Mouse (Mus musculus) embryonic facial prominence, embryonic 12.5 days (tissue): ENCODE measurements around the gene Rnf220. TPM values are rescaled to one million over a fixed set of nuclear protein-coding genes. Genes with fewer than 3 reads are reported as not detected.
A peak's percentile ranks its signal among the peaks of the same experiment; 100 is the strongest.

Experiments used
- ATAC-seq: fragments of 200-750 bp; cut with Nextera tagmentation; 2 replicates; pipeline ENCODE4 v1.8.0; 2017; ENCODE audit not compliant: insufficient number of reproducible peaks, insufficient read depth, low FRiP score, low TSS enrichment
- H3K27ac ChIP-seq: fragments of 300-500 bp; sonication (generic); 2 replicates; pipeline ENCODE4 v1.5.1; 2016; ENCODE audit warnings: mild to moderate bottlenecking
- H3K27me3 ChIP-seq: fragments of 300-500 bp; sonication (generic); 2 replicates; pipeline ENCODE4 v1.6.1; 2016; ENCODE audit warnings: mild to moderate bottlenecking, moderate library complexity
- H3K36me3 ChIP-seq: fragments of 300-500 bp; sonication (generic); 2 replicates; pipeline ENCODE4 v1.6.1; 2016; ENCODE audit warnings: mild to moderate bottlenecking
- H3K4me1 ChIP-seq: fragments of 300-500 bp; sonication (generic); 2 replicates; pipeline ENCODE4 v1.6.1; 2016
- H3K4me2 ChIP-seq: fragments of 300-500 bp; sonication (generic); replicated peaks from 2 replicates; pipeline ENCODE4 v1.6.1; 2016; ENCODE audit warnings: mild to moderate bottlenecking, moderate library complexity
- H3K4me3 ChIP-seq: fragments of 300-500 bp; sonication (generic); 2 replicates; pipeline ENCODE4 v1.5.1; 2016; ENCODE audit warnings: mild to moderate bottlenecking
- H3K9ac ChIP-seq: fragments of 300-500 bp; sonication (generic); 2 replicates; pipeline ENCODE4 v1.6.1; 2016; ENCODE audit warnings: mild to moderate bottlenecking, moderate library complexity
- H3K9me3 ChIP-seq: fragments of 300-500 bp; sonication (generic); 2 replicates; pipeline ENCODE4 v1.6.1; 2016; ENCODE audit warnings: mild to moderate bottlenecking, moderate library complexity
- WGBS: fragments of 180-500 bp; shearing (Covaris S2); methylation state at CpG from one replicate; pipeline ENCODE4 v1.1.7; 2016; 5-methylcytosine and 5-hydroxymethylcytosine counted together
- polyA plus RNA-seq: library from polyadenylated mRNA; unstranded; fragments of >200 nt; fragmentation: Nextera tagmentation; extraction: Ambion mirVana; gene quantifications from 2 replicates; pipeline ENCODE4 v1.2.1, GENCODE M21; 2016

Rnf220 gene
- polyA plus RNA-seq, 1 experiment from 2014 or later, result 107 TPM

DNA sequence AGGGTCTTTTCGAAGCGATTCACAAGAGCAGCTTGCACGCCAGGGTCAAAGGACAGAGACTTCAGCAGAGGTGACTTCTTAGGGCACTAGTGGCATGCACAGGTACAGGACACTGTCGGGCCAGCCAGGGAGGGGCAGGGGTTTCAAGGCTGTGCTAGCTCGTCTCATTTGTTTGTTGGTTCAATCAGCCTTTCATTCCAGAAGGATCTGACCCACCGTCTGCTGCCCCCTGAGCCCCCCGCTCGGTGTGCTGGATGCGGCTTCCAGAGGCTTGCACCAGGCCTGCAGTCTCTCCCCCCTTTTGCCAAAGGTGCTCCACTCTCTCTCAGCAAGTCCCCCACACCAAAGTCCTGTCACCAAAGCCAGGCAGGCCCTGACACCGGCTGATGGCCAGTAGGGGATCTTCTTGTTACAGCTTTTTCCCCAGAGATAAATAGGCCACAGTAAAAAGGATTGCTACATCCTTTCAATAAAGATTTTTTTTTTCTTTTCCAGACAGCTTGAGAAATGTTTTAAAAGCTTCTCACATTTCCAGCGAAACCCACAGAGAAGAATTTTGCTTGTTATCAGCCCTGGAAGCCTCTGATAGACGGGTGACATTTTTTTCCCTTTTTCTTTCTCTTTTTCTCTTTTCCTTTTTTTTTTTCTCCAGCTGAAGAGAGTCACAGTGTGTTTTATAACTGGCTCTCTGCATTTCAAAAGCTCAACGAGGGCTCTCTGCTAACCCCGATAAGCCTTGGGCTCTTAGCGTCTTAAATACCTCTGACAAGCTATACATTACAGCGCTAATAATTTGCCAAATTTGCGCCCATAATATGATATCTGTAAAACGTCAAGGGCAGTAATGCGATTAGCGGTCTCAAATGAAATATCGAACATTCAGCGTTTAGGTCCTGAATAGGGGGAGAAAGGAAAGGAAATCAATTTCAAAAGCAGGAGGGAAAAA is 105.7 kb downstream of the Rnf220 start:
- H3K9ac ChIP-seq, result peak overlapping the region; percentile 7; the same call in 1 of the 2 replicates
- peaks cover 24% of the 10 kb centered on the region for H3K4me1 ChIP-seq
- no peaks in the 10 kb centered on the region for H3K36me3 ChIP-seq
- H3K27ac ChIP-seq, result 0 out of 2 replicates have a peak overlapping the region, but pooled peaks have one; percentile 17
- peaks cover 8% of the 10 kb centered on the region; the same call in 1 of the 2 replicates for H3K27me3 ChIP-seq
- ATAC-seq, result no peak
- H3K4me2 ChIP-seq, result peak overlapping the region; percentile 36
- H3K4me3 ChIP-seq, result no peak overlapping the region
- H3K9me3 ChIP-seq, result no peaks in the 10 kb centered on the region
- 26% methylated on average over 22 of the region's 22 CpGs for WGBS

DNA sequence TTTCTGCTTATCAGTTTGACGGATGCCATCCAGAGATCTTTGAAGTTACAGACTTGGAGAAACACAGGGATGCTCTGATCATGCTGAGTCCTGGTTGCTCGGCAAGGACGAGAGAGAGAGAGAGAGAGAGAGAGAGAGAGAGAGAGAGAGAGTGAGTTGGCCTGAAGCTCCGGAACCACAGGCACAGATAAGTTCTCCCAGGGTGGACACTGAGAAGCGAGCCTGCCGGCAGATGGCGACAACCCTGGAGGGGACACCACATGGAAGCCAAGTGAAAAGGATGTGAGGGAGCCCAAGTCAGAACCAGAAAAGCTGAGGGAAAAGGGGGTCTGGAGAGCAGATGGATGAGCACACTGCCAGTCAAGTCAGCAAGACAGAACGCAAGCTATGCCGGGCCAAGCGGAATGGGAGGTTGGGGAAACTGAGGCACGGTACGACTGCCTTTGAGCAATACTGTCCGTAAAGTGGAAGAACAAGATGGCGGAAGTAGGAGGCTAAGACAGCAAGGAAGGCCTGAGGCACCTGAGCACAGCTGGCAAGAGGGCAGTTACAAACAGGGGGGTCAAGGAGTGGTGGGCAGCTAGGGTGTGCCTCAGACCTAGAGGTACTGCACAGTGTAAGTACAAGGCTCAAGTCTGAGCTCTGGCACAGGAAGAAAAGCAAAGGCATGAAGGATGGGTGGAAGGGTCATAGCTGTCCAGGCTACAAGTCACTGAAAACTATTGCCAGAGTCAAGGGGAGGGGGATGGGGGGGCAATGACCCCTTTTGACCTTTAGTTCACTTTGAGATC is 107.4 kb downstream of the Rnf220 start:
- 79% methylated on average over 14 of the region's 14 CpGs for WGBS
- Histone ChIP-seq H3K4me2 (no peak overlapping the region), H3K4me1 (peaks cover 24% of the 10 kb centered on the region), H3K9ac (no peak overlapping the region), H3K27ac (no peak overlapping the region), H3K4me3 (no peak overlapping the region), H3K9me3 (no peaks in the 10 kb centered on the region), H3K27me3 (peaks cover 8% of the 10 kb centered on the region; the same call in 1 of the 2 replicates), H3K36me3 (no peaks in the 10 kb centered on the region)
- no peak for ATAC-seq

DNA sequence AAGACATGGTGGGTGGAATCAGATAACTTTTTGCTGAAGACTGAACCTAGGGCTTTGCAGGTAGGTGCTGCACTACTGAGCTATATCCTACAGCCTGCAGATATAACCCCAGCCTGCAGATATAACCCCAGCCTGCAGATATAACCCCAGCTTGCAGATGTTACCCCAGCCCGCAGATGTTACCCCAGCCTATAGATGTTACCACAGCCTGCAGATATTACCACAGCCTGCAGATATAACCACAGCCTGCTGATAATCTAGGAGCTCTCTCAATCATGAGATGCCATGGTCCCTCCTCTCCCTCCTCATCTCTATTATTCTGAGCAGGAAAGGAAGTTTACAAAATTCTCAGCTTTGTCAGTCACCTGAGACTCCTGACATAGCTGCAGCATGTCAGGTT is 111.6 kb downstream of the Rnf220 start:
- H3K9me3 ChIP-seq, result no peaks in the 10 kb centered on the region
- ATAC-seq, result no peak
- peaks cover 4% of the 10 kb centered on the region; the same call in 1 of the 2 replicates for H3K27me3 ChIP-seq
- H3K4me1 ChIP-seq, result no peaks in the 10 kb centered on the region
- no peak overlapping the region for H3K9ac ChIP-seq
- H3K4me2 ChIP-seq, result no peak overlapping the region
- WGBS, result 84% methylated on average over 1 of the region's 1 CpGs
- H3K27ac ChIP-seq, result no peak overlapping the region
- no peaks in the 10 kb centered on the region for H3K36me3 ChIP-seq
- no peak overlapping the region for H3K4me3 ChIP-seq

DNA sequence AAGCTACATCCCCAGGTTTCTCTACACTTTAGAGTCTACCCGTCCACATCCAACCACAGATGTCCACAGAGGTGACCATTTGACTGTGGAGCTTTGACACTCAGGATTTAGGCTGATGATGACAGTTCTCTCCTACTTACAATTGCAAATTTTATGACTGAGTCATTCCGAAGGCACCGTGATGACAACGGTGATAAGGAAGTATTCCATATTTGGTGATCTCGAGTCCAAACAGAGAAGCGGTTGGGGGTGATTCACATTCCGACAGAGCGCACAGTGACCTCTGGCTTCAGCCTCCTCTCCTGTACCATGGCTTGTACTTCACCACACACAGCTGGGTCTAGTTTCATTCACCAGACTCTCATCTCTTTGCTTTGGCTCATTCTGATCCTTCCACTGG is 115.0 kb downstream of the Rnf220 start:
- H3K4me3 ChIP-seq, result no peak overlapping the region
- WGBS, result 73% methylated on average over 8 of the region's 8 CpGs
- H3K9ac ChIP-seq, result no peak overlapping the region
- H3K27ac ChIP-seq, result no peak overlapping the region
- ATAC-seq, result no peak
- H3K4me1 ChIP-seq, result no peaks in the 10 kb centered on the region
- H3K36me3 ChIP-seq, result no peaks in the 10 kb centered on the region
- H3K4me2 ChIP-seq, result no peak overlapping the region
- no peaks in the 10 kb centered on the region for H3K27me3 ChIP-seq
- no peaks in the 10 kb centered on the region for H3K9me3 ChIP-seq

DNA sequence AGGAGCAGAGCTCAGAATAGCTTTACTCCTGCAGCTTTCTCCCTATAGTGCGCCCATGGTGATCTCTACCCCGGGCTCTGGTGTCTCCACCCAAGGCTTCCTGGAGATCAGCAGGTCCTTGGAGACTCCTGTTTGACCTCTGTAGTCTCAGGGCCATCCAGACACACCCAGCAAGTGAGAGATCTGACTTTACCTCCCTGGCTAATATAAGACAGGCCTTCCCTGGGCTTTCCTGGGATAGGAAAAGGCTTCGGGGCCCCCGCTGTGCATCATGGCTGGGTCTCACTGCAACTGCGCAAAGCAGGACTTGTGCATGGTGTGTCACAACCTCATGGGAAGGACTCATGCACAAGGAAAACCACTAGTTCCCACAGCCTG is 116.3 kb downstream of the Rnf220 start:
- no peaks in the 10 kb centered on the region for H3K9me3 ChIP-seq
- no peaks in the 10 kb centered on the region for H3K27me3 ChIP-seq
- H3K27ac ChIP-seq, result no peak overlapping the region

DNA sequence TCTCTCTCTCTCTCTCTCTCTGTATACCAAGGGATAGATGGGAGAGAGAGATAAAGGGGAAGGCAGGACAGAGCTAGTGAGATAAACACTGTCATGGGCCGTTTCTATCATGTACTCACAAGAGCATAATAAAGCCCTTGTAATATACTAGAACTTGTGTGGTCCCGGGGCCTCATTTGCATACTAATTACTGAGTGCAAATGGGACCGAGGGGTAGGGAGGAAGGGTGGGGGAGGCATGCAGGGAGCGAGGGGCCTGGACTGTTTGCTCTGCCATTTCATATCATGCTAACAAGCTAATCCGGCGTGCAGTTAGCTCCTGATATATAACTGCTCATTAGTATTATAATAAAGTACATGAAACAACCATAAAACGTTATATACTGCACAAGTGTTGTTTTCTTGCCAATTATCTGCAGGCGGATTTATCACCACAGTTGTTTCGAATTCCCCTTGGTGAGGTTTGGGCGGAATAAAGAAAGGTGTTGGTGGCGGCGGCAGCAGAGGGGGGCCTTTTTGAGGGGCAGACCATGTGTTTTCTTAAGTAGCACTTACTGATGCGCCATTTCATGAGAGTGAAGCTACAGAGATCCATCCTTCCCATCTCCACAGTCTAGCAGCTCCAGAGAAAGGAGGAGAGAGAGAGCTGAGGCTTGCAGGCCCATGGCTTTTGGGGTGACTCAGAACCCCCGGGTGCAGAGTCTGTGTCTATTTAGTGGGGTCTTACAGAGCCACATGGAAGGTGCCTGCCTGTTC is 116.9 kb downstream of the Rnf220 start:
- H3K4me1 ChIP-seq, result peaks cover under 1% of the 10 kb centered on the region; the same call in 1 of the 2 replicates
- H3K27me3 ChIP-seq, result no peaks in the 10 kb centered on the region
- H3K27ac ChIP-seq, result no peak overlapping the region
- H3K4me2 ChIP-seq, result no peak overlapping the region
- H3K4me3 ChIP-seq, result no peak overlapping the region
- WGBS, result 61% methylated on average over 14 of the region's 14 CpGs
- no peak overlapping the region for H3K9ac ChIP-seq
- no peaks in the 10 kb centered on the region for H3K36me3 ChIP-seq
- no peaks in the 10 kb centered on the region for H3K9me3 ChIP-seq
- no peak for ATAC-seq

More for the DNA sequence above, 116.3 kb downstream of the Rnf220 start:
- H3K4me3 ChIP-seq, result no peak overlapping the region
- H3K9ac ChIP-seq, result no peak overlapping the region
- no peak for ATAC-seq
- 89% methylated on average over 5 of the region's 5 CpGs for WGBS
- H3K36me3 ChIP-seq, result no peaks in the 10 kb centered on the region
- no peaks in the 10 kb centered on the region for H3K4me1 ChIP-seq
- no peak overlapping the region for H3K4me2 ChIP-seq

DNA sequence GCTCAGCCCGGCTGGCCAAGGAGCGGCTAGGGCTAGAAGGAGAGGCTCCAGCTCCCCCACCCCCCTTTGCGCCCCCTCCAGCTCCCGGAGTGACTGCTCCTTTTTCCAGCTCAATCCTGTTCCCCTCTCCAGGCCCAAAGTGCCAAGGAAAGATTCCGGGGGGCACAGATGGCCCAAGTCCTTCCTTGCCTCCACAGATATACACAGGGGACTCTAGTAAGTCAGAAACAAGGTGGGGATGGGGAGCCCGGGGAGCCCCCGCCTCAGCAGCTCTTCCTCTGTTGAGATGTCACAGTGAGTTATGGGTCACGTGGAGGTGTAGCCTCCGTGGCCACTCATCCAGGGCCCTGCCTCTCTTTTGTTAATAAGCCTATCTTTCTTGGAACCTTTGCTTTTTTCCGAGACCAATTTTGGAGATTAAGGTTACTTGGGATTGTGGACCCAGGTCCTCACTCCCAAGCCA is 122.7 kb downstream of the Rnf220 start:
- Histone ChIP-seq H3K36me3 (no peaks in the 10 kb centered on the region), H3K9me3 (no peaks in the 10 kb centered on the region), H3K27me3 (no peaks in the 10 kb centered on the region), H3K4me1 (peaks cover 34% of the 10 kb centered on the region), H3K9ac (no peak overlapping the region), H3K4me3 (peak overlapping the region; percentile 13), H3K4me2 (peak overlapping the region; percentile 46), H3K27ac (no peak overlapping the region)
- 16% methylated on average over 10 of the region's 10 CpGs for WGBS
- ATAC-seq, result no peak; the same call in none of the 2 replicates

DNA sequence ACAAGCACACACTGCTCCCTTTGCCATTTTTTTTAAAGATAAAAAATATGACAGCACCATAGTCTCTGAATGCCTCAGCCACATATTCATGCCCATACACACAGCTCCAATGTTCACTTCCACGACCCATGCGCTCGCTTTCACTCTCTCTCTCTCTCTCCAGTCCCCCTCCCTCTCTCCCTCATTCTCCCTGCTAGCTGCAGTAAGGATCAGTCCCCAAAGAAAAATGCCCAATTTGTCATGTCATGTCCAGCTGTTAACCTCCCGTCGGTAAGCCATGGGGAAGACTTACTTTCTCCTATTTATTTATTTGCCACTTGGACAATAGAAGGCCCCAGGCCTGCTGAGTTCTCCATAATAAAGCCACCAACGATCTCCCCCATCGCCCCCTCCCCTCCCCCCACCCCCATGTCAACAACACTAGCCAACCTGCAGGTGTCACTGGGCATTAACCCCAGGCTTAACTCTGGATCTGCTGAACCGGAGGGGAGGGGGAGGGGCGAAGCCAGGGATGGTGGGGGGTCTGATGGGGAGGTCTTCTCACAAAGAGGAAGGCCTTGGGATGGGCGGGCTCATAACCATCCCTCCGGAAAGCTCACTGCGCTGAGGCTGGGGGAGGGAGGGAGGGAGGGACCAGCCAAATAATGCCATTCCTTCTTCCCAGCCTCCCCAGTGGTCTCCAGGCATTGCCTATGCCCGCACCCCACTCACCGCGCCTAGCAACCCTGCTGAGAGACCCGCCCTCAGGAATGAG is 123.4 kb downstream of the Rnf220 start:
- 8% methylated on average over 15 of the region's 16 CpGs for WGBS
- Histone ChIP-seq H3K9me3 (no peaks in the 10 kb centered on the region), H3K9ac (no peak overlapping the region), H3K36me3 (no peaks in the 10 kb centered on the region), H3K4me1 (peaks cover 34% of the 10 kb centered on the region), H3K27me3 (no peaks in the 10 kb centered on the region), H3K4me3 (peak overlapping the region; percentile 13), H3K4me2 (peak overlapping the region; percentile 46), H3K27ac (no peak overlapping the region)
- ATAC-seq, result peak; percentile 84; the same call in 1 of the 2 replicates

DNA sequence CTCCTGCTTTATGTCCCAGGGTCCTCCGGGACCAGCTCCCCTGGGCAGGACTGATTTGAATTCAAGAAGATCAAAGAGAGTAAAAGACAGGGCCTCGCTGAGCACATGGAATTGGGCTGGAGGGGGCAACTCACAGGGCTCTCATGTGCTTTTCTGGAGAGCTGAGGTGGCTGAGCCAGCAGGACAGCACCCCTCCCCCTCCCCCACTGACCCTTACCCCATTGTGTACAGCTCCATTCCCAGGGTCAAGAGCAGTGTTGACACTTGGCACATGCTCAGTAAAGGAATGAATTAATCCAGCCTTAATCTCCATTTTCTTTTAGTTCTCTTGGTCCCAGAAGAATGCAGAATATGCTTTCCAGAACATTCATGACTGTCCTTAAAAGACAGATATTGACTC is 125.0 kb downstream of the Rnf220 start:
- WGBS, result 31% methylated on average over 2 of the region's 2 CpGs
- no peak overlapping the region for H3K27ac ChIP-seq
- no peaks in the 10 kb centered on the region; the same call in 1 of the 2 replicates for H3K27me3 ChIP-seq
- ATAC-seq, result no peak
- peaks cover 36% of the 10 kb centered on the region for H3K4me1 ChIP-seq
- H3K9ac ChIP-seq, result no peak overlapping the region
- H3K4me2 ChIP-seq, result no peak overlapping the region
- no peaks in the 10 kb centered on the region for H3K9me3 ChIP-seq
- H3K36me3 ChIP-seq, result no peaks in the 10 kb centered on the region
- no peak overlapping the region for H3K4me3 ChIP-seq

DNA sequence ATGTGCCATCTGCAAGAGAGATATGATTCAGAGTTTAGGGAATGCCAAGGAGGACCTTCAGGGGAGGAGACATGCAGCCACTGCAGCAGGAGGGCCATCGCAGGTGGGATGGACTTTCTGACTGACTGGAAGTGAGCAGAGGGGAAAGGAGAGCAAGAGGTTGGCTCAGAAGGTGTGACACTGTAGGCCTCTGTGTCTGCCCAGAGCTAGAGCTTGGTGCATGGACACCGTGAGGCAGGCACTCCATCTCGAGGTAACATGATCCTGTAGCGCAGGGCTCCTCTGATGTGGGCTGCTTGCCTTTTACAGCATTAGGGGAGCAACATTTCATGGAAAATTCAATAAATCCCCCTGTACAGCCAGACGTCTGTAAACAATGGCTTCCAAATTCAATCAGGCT is 126.5 kb downstream of the Rnf220 start:
- H3K4me1 ChIP-seq, result peaks cover 36% of the 10 kb centered on the region
- H3K9ac ChIP-seq, result no peak overlapping the region
- H3K9me3 ChIP-seq, result no peaks in the 10 kb centered on the region
- H3K4me3 ChIP-seq, result no peak overlapping the region
- no peak overlapping the region for H3K27ac ChIP-seq
- no peaks in the 10 kb centered on the region; the same call in 1 of the 2 replicates for H3K27me3 ChIP-seq
- no peak overlapping the region for H3K4me2 ChIP-seq
- WGBS, result 35% methylated on average over 5 of the region's 5 CpGs
- ATAC-seq, result no peak
- H3K36me3 ChIP-seq, result no peaks in the 10 kb centered on the region
